Comparison of ENCODE assay signal across 9 mouse cellular contexts in genomic region chr17:47115754-47116153, GRCm38 (mm10).
DNase-seq lines count a peak whose midpoint lies in the region; ATAC-seq and TF ChIP-seq lines count a peak whose summit lies in the region.
"Had no signal": no experiment of that assay in that cellular context is flagged by ENCODE, and none has a peak within 500 bp of the region (broad histone marks: within the 10 kb centered on the region; RNA-seq: fewer than 3 reads in every experiment).

No protein-coding gene starts in this region.

- TF ChIP-seq EP300 in MEL (IDR thresholded peaks at IDR 0.05; ENCODE audit: low read depth in 1 of 2, low read length in 2 of 2): no peak

- H3K4me2 ChIP-seq in intestine, embryonic 14.5 days (ENCODE audit: low read length): no peak overlapping the region
- H3K4me2 ChIP-seq in intestine, embryonic 16.5 days (ENCODE audit: low read depth, low read length): no peak overlapping the region
- H3K4me2 ChIP-seq in hindbrain, embryonic 13.5 days: no peak overlapping the region
- H3K4me2 ChIP-seq: heart, embryonic 13.5 days had no signal

- TF ChIP-seq POLR2A in MEL (IDR thresholded peaks at IDR 0.05; ENCODE audit: control insufficient read depth in 1 of 2, insufficient read depth in 1 of 2, low read depth in 1 of 2, low read length in 2 of 2, poor library complexity in 1 of 2): no peak
- no peak for TF ChIP-seq POLR2A in olfactory bulb, adult 2 months (IDR thresholded peaks at IDR 0.05; ENCODE audit: insufficient read depth, low read depth, low read length)

- peak; percentile 76 to 92 (median 87); a peak in 5 of 6 replicates for TF ChIP-seq CTCF in MEL (IDR thresholded peaks at IDR 0.05 in 2 of 3, conservative IDR thresholded peaks at IDR 0.05 in 1 of 3; ENCODE audit: control insufficient read depth in 1 of 3, insufficient read depth in 1 of 3, low read depth in 2 of 3, low read length in 3 of 3, poor library complexity in 1 of 3, severe bottlenecking in 1 of 3)
- peak; percentile 36; the same call in 1 of the 2 replicates for TF ChIP-seq CTCF in olfactory bulb, adult 2 months (IDR thresholded peaks at IDR 0.05; ENCODE audit: insufficient read depth, low read depth, low read length)

- 55% methylated on average over 13 of the region's 13 CpGs for WGBS in intestine, embryonic 14.5 days
- 53% methylated on average over 13 of the region's 13 CpGs for WGBS in intestine, embryonic 16.5 days
- WGBS in olfactory bulb, adult 2 months: 47% methylated on average over 13 of the region's 13 CpGs
- 52% methylated on average over 13 of the region's 13 CpGs for WGBS in hindbrain, embryonic 13.5 days

- no peaks in the 10 kb centered on the region for H3K27me3 ChIP-seq in intestine, embryonic 14.5 days (replicated peaks; ENCODE audit: control insufficient read depth, insufficient read depth, low read length)
- H3K27me3 ChIP-seq in intestine, embryonic 16.5 days (replicated peaks; ENCODE audit: control insufficient read depth, insufficient read depth, low read length): no peaks in the 10 kb centered on the region
- no peaks in the 10 kb centered on the region for H3K27me3 ChIP-seq in MEL (ENCODE audit: control insufficient read depth in 1 of 2, insufficient read depth in 2 of 2, low read length in 2 of 2)
- no peaks in the 10 kb centered on the region for H3K27me3 ChIP-seq in hindbrain, embryonic 13.5 days
- H3K27me3 ChIP-seq: heart, embryonic 13.5 days had no signal

- ATAC-seq in intestine, embryonic 14.5 days (replicated peaks; ENCODE audit: low FRiP score, low TSS enrichment, low read depth): no peak; the same call in 1 of the 2 replicates
- ATAC-seq in intestine, embryonic 16.5 days: no peak
- ATAC-seq in hindbrain, embryonic 13.5 days (ENCODE audit: low FRiP score): no peak

- H3K79me2 ChIP-seq in MEL (ENCODE audit: control insufficient read depth, insufficient read depth, low read length, poor library complexity): no peaks in the 10 kb centered on the region

- no peak overlapping the region for H3K27ac ChIP-seq in intestine, embryonic 14.5 days (ENCODE audit: low read depth)
- H3K27ac ChIP-seq in intestine, embryonic 16.5 days (ENCODE audit: low read length): no peak overlapping the region
- H3K27ac ChIP-seq in MEL (ENCODE audit: control insufficient read depth, low read depth, low read length): no peak overlapping the region
- H3K27ac ChIP-seq in olfactory bulb, adult 2 months (ENCODE audit: insufficient read depth, low read depth, low read length): no peak overlapping the region
- H3K27ac ChIP-seq in hindbrain, embryonic 13.5 days: no peak overlapping the region
- H3K27ac ChIP-seq: heart, embryonic 13.5 days had no signal

- no peaks in the 10 kb centered on the region for H3K4me1 ChIP-seq in intestine, embryonic 14.5 days (replicated peaks; ENCODE audit: control insufficient read depth, insufficient read depth, low read length)
- no peaks in the 10 kb centered on the region for H3K4me1 ChIP-seq in intestine, embryonic 16.5 days (ENCODE audit: control insufficient read depth, insufficient read depth, low read length)
- H3K4me1 ChIP-seq in MEL (ENCODE audit: control insufficient read depth in 1 of 2, insufficient read depth in 2 of 2, low read length in 2 of 2): no peaks in the 10 kb centered on the region; a peak in 1 of 4 replicates
- H3K4me1 ChIP-seq in olfactory bulb, adult 2 months (ENCODE audit: control insufficient read depth, insufficient read depth, low read length): no peaks in the 10 kb centered on the region
- H3K4me1 ChIP-seq in hindbrain, embryonic 13.5 days (replicated peaks): no peaks in the 10 kb centered on the region
- H3K4me1 ChIP-seq: heart, embryonic 13.5 days had no signal

- H3K36me3 ChIP-seq in intestine, embryonic 14.5 days (ENCODE audit: control insufficient read depth, insufficient read depth, low read length): no peaks in the 10 kb centered on the region
- H3K36me3 ChIP-seq in intestine, embryonic 16.5 days (ENCODE audit: control insufficient read depth, insufficient read depth, low read length): no peaks in the 10 kb centered on the region
- H3K36me3 ChIP-seq in MEL (ENCODE audit: control insufficient read depth in 1 of 2, insufficient read depth in 2 of 2, low read length in 2 of 2): no peaks in the 10 kb centered on the region; a peak in 1 of 4 replicates
- no peaks in the 10 kb centered on the region for H3K36me3 ChIP-seq in hindbrain, embryonic 13.5 days
- H3K36me3 ChIP-seq: heart, embryonic 13.5 days had no signal

- H3K4me3 ChIP-seq in intestine, embryonic 14.5 days (ENCODE audit: low read depth, low read length): no peak overlapping the region
- H3K4me3 ChIP-seq in intestine, embryonic 16.5 days (ENCODE audit: low read length): no peak overlapping the region
- H3K4me3 ChIP-seq in MEL (ENCODE audit: control insufficient read depth in 1 of 2, insufficient read depth in 1 of 2, low read depth in 2 of 2, low read length in 2 of 2): peak overlapping the region in 1 of 2 experiments; percentile 36; a peak in 2 of 4 replicates
- H3K4me3 ChIP-seq in olfactory bulb, adult 2 months (ENCODE audit: insufficient read depth, low read depth, low read length): no peak overlapping the region
- no peak overlapping the region for H3K4me3 ChIP-seq in hindbrain, embryonic 13.5 days
- H3K4me3 ChIP-seq: heart, embryonic 13.5 days had no signal

- no peak overlapping the region for H3K9ac ChIP-seq in intestine, embryonic 14.5 days (ENCODE audit: low read length)
- H3K9ac ChIP-seq in intestine, embryonic 16.5 days (ENCODE audit: low read depth, low read length): no peak overlapping the region
- peak overlapping the region; percentile 49; the same call in 1 of the 2 replicates for H3K9ac ChIP-seq in MEL (ENCODE audit: control insufficient read depth, low read depth, low read length, poor library complexity, severe bottlenecking)
- no peak overlapping the region for H3K9ac ChIP-seq in hindbrain, embryonic 13.5 days
- H3K9ac ChIP-seq: heart, embryonic 13.5 days had no signal

- peak; percentile 69 for TF ChIP-seq RAD21 in MEL (IDR thresholded peaks at IDR 0.05; ENCODE audit: low read depth, low read length)

- H3K9me3 ChIP-seq in intestine, embryonic 14.5 days (ENCODE audit: control insufficient read depth, low read length): no peaks in the 10 kb centered on the region
- no peaks in the 10 kb centered on the region for H3K9me3 ChIP-seq in intestine, embryonic 16.5 days (ENCODE audit: control insufficient read depth, low read length)
- no peaks in the 10 kb centered on the region for H3K9me3 ChIP-seq in MEL (replicated peaks; ENCODE audit: insufficient read depth, low read length)
- H3K9me3 ChIP-seq in hindbrain, embryonic 13.5 days: no peaks in the 10 kb centered on the region
- H3K9me3 ChIP-seq: heart, embryonic 13.5 days had no signal

- peak; percentile 56 for DNase-seq in intestine, embryonic 14.5 days (ENCODE audit: low spot score)
- DNase-seq in CD4-positive helper T cell, adult 2 months (ENCODE audit: low read depth, low spot score): peak; percentile 68
- DNase-seq in MEL (ENCODE audit: low read depth, low spot score): peak; percentile 75
- peak; percentile 21 for DNase-seq in forelimb bud, embryonic 11.5 days (ENCODE audit: low read depth, low spot score)
- DNase-seq in urinary bladder, postnatal 36 days (ENCODE audit: low spot score in 2 of 2): no peak

TF ChIP-seq in MEL, 35 proteins besides CTCF, POLR2A, EP300 and RAD21:
- TF ChIP-seq ZKSCAN1 (IDR thresholded peaks at IDR 0.05; ENCODE audit: low read depth, low read length) (no peak), SMC3 (IDR thresholded peaks at IDR 0.05; ENCODE audit: low read depth, low read length) (peak; percentile 93), GABPA (IDR thresholded peaks at IDR 0.05; ENCODE audit: low read depth, low read length) (no peak), POLR2AphosphoS2 (IDR thresholded peaks at IDR 0.05; ENCODE audit: low read length) (no peak), ZC3H11A (IDR thresholded peaks at IDR 0.05; ENCODE audit: low read depth, low read length) (peak; percentile 71), UBTF (IDR thresholded peaks at IDR 0.05; ENCODE audit: borderline replicate concordance, insufficient read depth, low read depth, low read length) (no peak)

Comparison
In these comparisons a context has a peak if more than half of its experiments do, and no peak if none do; other contexts are left out.
1. DNase-seq: peak in intestine, embryonic 14.5 days (single experiment), CD4-positive helper T cell, adult 2 months (single experiment), MEL (single experiment) and forelimb bud, embryonic 11.5 days (single experiment); none in urinary bladder, postnatal 36 days (0 of 2).